Mouse (Mus musculus): Measurements from ENCODE around the gene Nr2f2. TPM values are rescaled to one million over a fixed set of nuclear protein-coding genes. Genes with fewer than 3 reads are reported as not detected.

Nr2f2 gene
- total RNA-seq, 2 experiments from 2014 or later = 38.9 to 45.2 TPM

GRCm38 (mm10) chr7:70330207-70330562, 36.4 kb downstream of the Nr2f2 start:
- no peak overlapping the region for H3K4me3 ChIP-seq
- no peak overlapping the region for H3K27ac ChIP-seq
- no peak for TF ChIP-seq CTCF (IDR thresholded peaks at IDR 0.05)
- intact Hi-C loops (cut with DNase I) = loop anchor here (5.0 to 10.0 kb wide), 4 partner anchors 155 to 1745 kb away; no protein-coding TSS in a partner anchor
- no peak for DNase-seq (ENCODE audit: extremely low spot score in 1 of 2, low spot score in 2 of 2)

- no peak for TF ChIP-seq CTCF (IDR thresholded peaks at IDR 0.05)
- intact Hi-C loops (cut with DNase I) = loop anchor here (2.0 to 10.0 kb wide), 7 partner anchors 33 to 1745 kb away; no protein-coding TSS in a partner anchor
- Histone ChIP-seq H3K27ac (no peak overlapping the region), H3K4me3 (no peak overlapping the region)
- no peak for DNase-seq (ENCODE audit: extremely low spot score in 1 of 2, low spot score in 2 of 2)
Measured at GRCm38 (mm10) chr7:70329521-70330206, 36.9 kb downstream of the Nr2f2 start.

- H3K27ac ChIP-seq = no peak overlapping the region
- DNase-seq (ENCODE audit: extremely low spot score in 1 of 2, low spot score in 2 of 2) = no peak
- intact Hi-C loops (cut with DNase I) = loop anchor here (2.0 to 5.0 kb wide), 3 partner anchors 33 to 1350 kb away; no protein-coding TSS in a partner anchor
Measured at GRCm38 (mm10) chr7:70329037-70329516, 37.5 kb downstream of the Nr2f2 start.

GRCm38 (mm10) chr7:70328206-70329036, 38.1 kb downstream of the Nr2f2 start:
- Histone ChIP-seq H3K4me3 (no peak overlapping the region), H3K27ac (no peak overlapping the region)
- DNase-seq (ENCODE audit: extremely low spot score in 1 of 2, low spot score in 2 of 2) = no peak
- intact Hi-C loops (cut with DNase I) = loop anchor here (2.0 to 5.0 kb wide), 3 partner anchors 34 to 1350 kb away; no protein-coding TSS in a partner anchor
- TF ChIP-seq CTCF (IDR thresholded peaks at IDR 0.05) = no peak

More at GRCm38 (mm10) chr7:70329037-70329516, 37.5 kb downstream of the Nr2f2 start:
- no peak for TF ChIP-seq CTCF (IDR thresholded peaks at IDR 0.05)
- no peak overlapping the region for H3K4me3 ChIP-seq

GRCm38 (mm10) chr7:70327191-70327590, 39.3 kb downstream of the Nr2f2 start:
- DNase-seq (ENCODE audit: extremely low spot score in 1 of 2, low spot score in 2 of 2) = no peak
- Histone ChIP-seq H3K4me3 (no peak overlapping the region), H3K27ac (no peak overlapping the region)
- no peak for TF ChIP-seq CTCF (IDR thresholded peaks at IDR 0.05)
- intact Hi-C loops (cut with DNase I) = loop anchor here (5.0 kb wide), 1 partner anchor 35 kb away; no protein-coding TSS in a partner anchor

- DNase-seq (ENCODE audit: extremely low spot score in 1 of 2, low spot score in 2 of 2) = no peak
- TF ChIP-seq CTCF (IDR thresholded peaks at IDR 0.05) = no peak
- H3K27ac ChIP-seq = no peak overlapping the region
- H3K4me3 ChIP-seq = no peak overlapping the region
- intact Hi-C loops (cut with DNase I) = loop anchor here (5.0 kb wide), 1 partner anchor 36 kb away; no protein-coding TSS in a partner anchor
Measured at GRCm38 (mm10) chr7:70326176-70327035, 40.1 kb downstream of the Nr2f2 start.

- intact Hi-C loops (cut with DNase I) = loop anchor here (5.0 kb wide), 1 partner anchor 37 kb away; no protein-coding TSS in a partner anchor
- DNase-seq (ENCODE audit: extremely low spot score in 1 of 2, low spot score in 2 of 2) = no peak
- Histone ChIP-seq H3K27ac (no peak overlapping the region), H3K4me3 (no peak overlapping the region)
- no peak for TF ChIP-seq CTCF (IDR thresholded peaks at IDR 0.05)
Measured at GRCm38 (mm10) chr7:70325381-70325780, 41.2 kb downstream of the Nr2f2 start.

- intact Hi-C loops (cut with DNase I) = no loop called here
- Histone ChIP-seq H3K27ac (no peak overlapping the region), H3K4me3 (no peak overlapping the region)
- no peak for TF ChIP-seq CTCF (IDR thresholded peaks at IDR 0.05)
- DNase-seq (ENCODE audit: extremely low spot score in 1 of 2, low spot score in 2 of 2) = no peak
Measured at GRCm38 (mm10) chr7:70324541-70324940, 42.0 kb downstream of the Nr2f2 start.

- no peak overlapping the region for H3K27ac ChIP-seq
- TF ChIP-seq CTCF (IDR thresholded peaks at IDR 0.05) = no peak
- intact Hi-C loops (cut with DNase I) = no loop called here
- H3K4me3 ChIP-seq = no peak overlapping the region
- DNase-seq (ENCODE audit: extremely low spot score in 1 of 2, low spot score in 2 of 2) = no peak
Measured at GRCm38 (mm10) chr7:70324041-70324440, 42.5 kb downstream of the Nr2f2 start.

- DNase-seq (ENCODE audit: extremely low spot score in 1 of 2, low spot score in 2 of 2) = no peak
Measured at GRCm38 (mm10) chr7:70305716-70306115, 60.8 kb downstream of the Nr2f2 start.

GRCm38 (mm10) chr7:70304426-70304825, 62.1 kb downstream of the Nr2f2 start:
- Histone ChIP-seq H3K27ac (no peak overlapping the region), H3K4me3 (no peak overlapping the region)
- intact Hi-C loops (cut with DNase I) = no loop called here
- TF ChIP-seq CTCF (IDR thresholded peaks at IDR 0.05) = no peak
- DNase-seq (ENCODE audit: extremely low spot score in 1 of 2, low spot score in 2 of 2) = no peak

More at GRCm38 (mm10) chr7:70305716-70306115, 60.8 kb downstream of the Nr2f2 start:
- no peak for TF ChIP-seq CTCF (IDR thresholded peaks at IDR 0.05)
- Histone ChIP-seq H3K27ac (no peak overlapping the region), H3K4me3 (no peak overlapping the region)
- intact Hi-C loops (cut with DNase I) = no loop called here
